Mouse (Mus musculus): Measurements from ENCODE around the gene Hist1h1c. TPM values are rescaled to one million over a fixed set of nuclear protein-coding genes. Genes with fewer than 3 reads are reported as not detected.

Gene Hist1h1c
- polyA plus RNA-seq (2017; shearing (Covaris generic)): 10 to 100 TPM; 13.3 to 18.7 TPM

GRCm38 (mm10) chr13:23738677-23739068 is at the start of gene Hist1h1c:
Gene Hist1h1c, plus strand, starts transcription at chr13:23738808.

DNA sequence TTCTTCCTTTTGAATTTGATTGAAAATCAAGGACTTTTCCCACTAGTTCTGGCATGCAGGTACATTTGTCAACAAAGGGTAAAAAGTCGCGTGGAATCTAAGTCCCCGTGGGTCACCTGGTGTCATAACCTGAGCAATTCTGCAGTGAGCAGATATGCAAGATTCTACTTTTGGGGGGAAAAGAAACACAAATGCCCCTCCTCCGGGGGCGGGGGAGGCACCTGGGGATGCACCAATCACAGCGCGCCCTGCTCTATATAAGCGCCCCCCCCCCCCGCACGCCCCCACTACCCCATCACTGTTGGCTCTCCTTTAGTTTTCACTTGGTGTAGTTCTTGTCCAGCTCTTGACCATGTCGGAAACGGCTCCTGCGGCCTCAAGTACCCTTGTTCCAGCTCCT is 43.1 kb upstream of the Hist1h1c start, which contains the start of gene Hist1h1t:
Gene Hist1h1t (plus strand): TSS at position 301 of the 400 bp plus-strand sequence.

GRCm38 (mm10) chr13:23698300-23698693 is 40.3 kb upstream of the Hist1h1c start, which contains the start of gene Hist1h4c:
Gene Hist1h4c, minus strand, starts transcription at chr13:23698454.

DNA sequence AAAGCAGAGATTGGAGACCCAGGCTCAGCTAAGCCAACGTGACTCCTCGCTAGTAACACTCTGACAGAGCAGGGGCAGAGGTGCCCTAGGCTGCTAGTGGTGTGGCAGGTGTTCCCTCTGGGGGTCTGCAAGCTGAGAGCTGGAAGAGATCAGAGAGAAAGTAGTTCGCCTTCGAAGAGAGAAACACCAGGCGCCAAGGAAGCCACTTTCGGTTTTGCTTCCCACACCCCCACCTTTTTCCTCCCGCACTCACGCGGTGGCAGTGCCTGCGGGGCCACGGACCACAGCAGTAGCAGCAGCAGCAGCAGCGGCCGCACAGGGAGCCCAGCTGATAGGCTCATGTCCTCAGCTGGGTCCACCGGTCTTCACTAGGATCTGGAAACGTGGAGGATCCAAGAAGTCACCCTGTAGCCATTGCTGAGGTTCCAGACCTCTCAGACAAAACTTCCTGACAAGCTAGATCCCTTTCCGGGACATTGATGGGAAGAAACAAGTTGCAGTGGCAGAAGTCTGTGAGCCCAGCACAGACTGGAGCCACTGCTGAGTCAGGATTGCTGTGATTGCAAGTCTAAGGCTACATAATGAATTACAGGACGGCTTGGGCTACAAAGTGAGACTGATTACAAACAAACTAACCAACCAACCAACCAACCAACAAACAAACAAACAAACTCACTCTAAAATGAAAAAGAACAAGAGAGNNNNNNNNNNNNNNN is 28.1 kb upstream of the Hist1h1c start, which contains the start of gene Hfe:
Gene Hfe (minus strand): TSS at position 481 of the 716 bp plus-strand sequence.

DNA sequence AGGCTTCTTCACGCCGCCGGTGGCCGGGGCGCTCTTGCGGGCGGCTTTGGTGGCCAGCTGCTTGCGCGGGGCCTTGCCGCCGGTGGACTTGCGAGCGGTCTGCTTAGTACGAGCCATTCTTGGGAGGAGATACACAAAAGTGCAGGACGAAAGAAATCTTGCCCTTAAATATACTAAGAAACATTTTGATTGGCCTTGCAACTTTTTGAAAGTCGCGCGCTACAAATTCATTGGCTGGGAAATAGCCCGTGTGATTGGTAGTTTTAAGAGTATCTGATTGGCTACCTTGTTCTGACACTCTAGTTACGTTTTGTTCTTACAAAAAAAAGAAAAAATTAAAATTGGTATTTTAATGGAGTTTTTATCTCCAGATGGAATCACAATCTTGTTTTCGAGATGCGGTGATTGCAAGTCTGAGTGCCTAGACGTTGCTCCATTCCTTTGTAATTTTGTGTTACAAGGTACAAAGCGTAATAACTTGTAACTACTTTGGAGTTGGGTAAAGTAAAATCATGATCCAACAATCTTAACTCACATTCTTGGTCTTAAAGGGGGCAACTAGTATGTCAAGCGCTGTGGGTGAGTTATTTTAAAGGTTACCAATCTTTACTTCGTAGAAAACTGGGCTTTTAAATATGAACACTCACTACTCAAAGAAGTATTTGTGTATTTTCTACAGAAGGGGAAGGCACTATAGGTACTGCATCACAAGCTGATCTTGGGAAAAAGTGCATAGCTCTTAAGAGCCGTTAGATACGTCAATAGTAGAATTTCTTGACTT is 7.0 kb downstream of the Hist1h1c start, which contains the start of gene Hist1h3c:
Gene Hist1h3c (minus strand): TSS at position 222 of the 781 bp plus-strand sequence.

DNA sequence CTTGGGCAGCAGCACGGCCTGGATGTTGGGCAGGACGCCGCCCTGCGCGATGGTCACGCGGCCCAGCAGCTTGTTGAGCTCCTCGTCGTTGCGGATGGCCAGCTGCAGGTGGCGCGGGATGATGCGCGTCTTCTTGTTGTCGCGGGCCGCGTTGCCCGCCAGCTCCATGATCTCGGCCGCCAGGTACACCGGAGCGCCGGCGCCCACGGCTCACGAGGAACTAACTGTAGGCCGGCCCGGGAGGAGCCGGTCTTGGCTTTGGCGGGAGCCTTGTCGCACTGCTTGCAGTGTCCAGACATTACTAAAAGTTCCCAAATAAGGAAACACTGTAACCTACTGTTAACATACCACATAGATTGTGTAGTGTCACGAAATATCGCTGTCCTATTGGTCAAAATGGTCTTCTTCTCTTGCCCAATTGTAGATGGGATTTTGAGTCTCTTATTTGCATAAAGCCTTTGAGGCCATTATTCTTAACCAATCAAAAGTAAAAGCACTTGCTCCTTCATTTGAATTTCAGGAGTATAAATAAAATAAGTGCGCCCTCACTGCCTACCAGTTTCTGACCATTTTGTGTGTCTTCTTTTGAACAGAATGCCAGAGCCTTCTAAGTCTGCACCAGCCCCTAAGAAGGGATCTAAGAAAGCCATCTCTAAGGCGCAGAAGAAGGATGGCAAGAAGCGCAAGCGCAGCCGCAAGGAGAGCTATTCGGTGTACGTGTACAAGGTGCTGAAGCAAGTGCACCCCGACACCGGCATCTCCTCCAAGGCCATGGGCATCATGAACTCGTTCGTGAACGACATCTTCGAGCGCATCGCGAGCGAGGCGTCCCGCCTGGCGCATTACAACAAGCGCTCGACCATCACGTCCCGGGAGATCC is 7.8 kb downstream of the Hist1h1c start, which contains the start of gene Hist1h2bb:
Gene Hist1h2bb (plus strand): TSS at position 534 of the 880 bp plus-strand sequence.

DNA sequence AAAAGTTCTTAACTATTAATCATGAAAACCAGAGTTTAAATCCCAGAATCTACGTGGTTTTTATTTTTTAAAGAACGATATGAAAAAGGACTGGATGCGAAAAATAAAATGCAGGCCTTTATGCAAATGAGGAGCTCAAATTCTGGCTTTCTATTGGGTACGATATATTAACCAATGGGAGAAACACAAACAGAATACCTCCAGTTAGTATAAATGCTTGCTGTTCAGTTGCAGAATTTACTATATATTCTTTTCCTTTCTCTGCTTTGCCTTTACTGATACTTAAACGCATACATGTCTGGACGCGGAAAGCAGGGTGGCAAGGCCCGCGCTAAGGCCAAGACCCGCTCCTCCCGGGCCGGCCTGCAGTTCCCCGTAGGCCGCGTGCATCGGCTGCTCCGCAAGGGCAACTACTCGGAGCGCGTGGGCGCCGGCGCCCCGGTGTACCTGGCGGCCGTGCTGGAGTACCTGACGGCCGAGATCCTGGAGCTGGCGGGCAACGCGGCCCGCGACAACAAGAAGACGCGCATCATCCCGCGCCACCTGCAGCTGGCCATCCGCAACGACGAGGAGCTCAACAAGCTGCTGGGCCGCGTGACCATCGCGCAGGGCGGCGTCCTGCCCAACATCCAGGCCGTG is 12.3 kb downstream of the Hist1h1c start, which contains the start of gene Hist1h2ab:
Gene Hist1h2ab (plus strand): TSS at position 288 of the 639 bp plus-strand sequence.

GRCm38 (mm10) chr13:23752067-23752741 is 13.6 kb downstream of the Hist1h1c start, which contains the start of gene Hist1h3b:
Gene Hist1h3b, plus strand, starts transcription at chr13:23752267.

GRCm38 (mm10) chr13:23756790-23757189 is 18.2 kb downstream of the Hist1h1c start, which contains the start of gene Hist1h4b:
Gene Hist1h4b, plus strand, starts transcription at chr13:23757013.

GRCm38 (mm10) chr13:23760972-23761864 is 22.6 kb downstream of the Hist1h1c start, which contains the start of gene Hist1h4a:
Gene Hist1h4a, minus strand, starts transcription at chr13:23761230.

GRCm38 (mm10) chr13:23761871-23762821 is 23.5 kb downstream of the Hist1h1c start, which contains the start of gene Hist1h3a:
Gene Hist1h3a, minus strand, starts transcription at chr13:23762386.

DNA sequence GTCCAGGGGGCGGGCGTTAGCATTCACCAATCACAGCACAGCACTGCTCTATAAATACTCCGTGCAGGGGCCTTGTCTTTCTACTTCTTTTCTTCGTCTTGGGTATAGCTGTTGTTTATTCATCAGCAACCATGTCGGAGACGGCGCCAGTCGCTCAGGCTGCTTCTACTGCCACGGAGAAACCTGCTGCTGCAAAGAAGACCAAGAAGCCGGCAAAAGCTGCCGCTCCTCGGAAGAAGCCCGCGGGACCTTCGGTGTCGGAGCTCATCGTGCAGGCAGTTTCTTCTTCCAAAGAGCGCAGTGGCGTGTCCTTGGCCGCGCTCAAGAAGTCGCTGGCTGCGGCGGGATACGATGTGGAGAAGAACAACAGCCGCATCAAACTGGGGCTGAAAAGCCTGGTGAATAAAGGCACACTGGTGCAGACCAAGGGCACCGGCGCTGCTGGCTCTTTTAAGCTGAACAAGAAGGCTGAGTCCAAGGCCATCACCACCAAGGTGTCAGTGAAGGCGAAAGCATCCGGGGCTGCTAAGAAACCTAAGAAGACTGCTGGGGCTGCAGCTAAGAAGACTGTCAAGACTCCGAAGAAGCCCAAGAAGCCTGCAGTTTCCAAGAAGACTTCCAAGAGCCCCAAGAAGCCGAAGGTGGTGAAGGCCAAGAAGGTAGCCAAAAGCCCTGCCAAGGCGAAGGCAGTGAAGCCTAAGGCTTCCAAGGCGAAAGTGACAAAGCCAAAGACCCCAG is 25.1 kb downstream of the Hist1h1c start, which contains the start of gene Hist1h1a:
Gene Hist1h1a (plus strand): TSS at position 81 of the 738 bp plus-strand sequence.

DNA sequence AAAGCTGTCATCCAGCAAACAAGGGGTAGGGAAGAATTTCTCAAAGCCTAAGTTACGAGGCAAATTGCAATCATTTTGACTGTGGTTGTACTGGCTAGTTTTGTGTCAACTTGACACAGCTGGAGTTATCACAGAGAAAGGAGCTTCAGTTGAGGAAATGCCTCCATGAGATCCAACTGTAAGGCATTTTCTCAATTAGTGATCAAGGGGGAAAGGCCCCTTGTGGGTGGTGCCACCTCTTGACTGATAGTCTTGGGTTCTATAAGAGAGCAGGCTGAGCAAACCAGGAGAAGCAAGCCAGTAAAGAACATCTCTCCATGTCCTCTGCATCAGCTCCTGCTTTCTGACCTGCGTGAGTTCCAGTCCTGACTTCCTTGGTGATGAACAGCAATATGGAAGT is 31.0 kb downstream of the Hist1h1c start, which contains the start of gene Trim38:
Gene Trim38 (plus strand): TSS at position 301 of the 400 bp plus-strand sequence.

Measured in activated CD4-positive, CD25-positive, alpha-beta regulatory T cell (primary cell).